Mouse (Mus musculus) hematopoietic stem cell, adult 5-6 weeks (primary cell): ENCODE data around the gene Serinc5. TPM values are rescaled to one million over a fixed set of nuclear protein-coding genes. Genes with fewer than 3 reads are reported as not detected.

Experiments
- ATAC-seq, 2 experiments: fragments of 125-278 bp in 1 of 2; replicated peaks in 1 of 2; 2 replicates each; pipeline ENCODE4 v1.8.0; 2016 to 2017; ENCODE audit warnings: inconsistent platforms in 2 of 2, mild to moderate bottlenecking in 2 of 2, moderate number of reproducible peaks in 2 of 2, low read depth in 1 of 2, moderate TSS enrichment in 1 of 2; ENCODE audit not compliant: low FRiP score in 2 of 2, poor library complexity in 2 of 2, severe bottlenecking in 2 of 2, insufficient read depth in 1 of 2, low TSS enrichment in 1 of 2
- total RNA-seq: library from RNA; stranded (forward); fragments of 172-1452, 232-1000 nt; gene quantifications from 2 replicates; pipeline ENCODE4 v1.2.3, GENCODE M21; 2017

Gene Serinc5
- total RNA-seq, 1 experiment from 2014 or later: 9.2 TPM

DNA sequence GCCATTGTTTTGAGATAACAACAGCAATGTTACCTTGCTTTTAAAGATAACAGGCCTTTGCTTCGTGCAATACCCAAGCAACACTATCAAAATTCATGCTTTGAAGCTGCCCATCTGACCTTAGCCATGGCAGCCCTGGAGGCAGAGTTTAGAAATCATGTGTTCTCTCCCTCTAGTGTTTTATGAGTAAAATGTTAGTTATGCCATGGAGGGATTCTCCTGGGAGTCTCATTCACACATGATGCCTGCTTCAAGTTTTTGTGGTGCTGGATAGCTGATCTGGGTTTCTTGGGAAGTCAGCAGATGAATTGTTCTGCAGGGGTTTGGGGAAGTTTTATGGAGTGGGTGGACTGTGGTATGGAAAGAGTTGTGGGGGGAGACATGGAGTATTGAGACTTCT, 99.5 kb downstream of the Serinc5 start:
- no peak for ATAC-seq

DNA sequence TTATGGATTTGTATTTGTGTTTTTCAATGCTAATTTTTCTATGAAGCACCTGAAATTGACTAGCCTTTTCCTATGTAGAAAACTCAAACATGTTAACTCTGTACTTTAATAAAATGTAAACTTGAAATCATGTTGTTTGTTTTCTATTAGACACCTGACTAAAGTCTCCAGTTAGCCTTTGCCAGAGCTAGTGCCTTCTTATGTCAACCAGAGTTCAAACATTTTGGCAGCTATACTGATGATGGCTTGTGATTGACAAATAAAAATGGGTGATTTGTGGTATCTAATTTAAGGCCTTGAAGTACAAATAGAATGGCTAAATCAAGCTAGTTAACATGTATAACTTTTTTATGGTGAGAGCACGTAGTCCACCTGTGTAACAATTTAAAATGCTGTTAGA, 100.9 kb downstream of the Serinc5 start:
- ATAC-seq: no peak

DNA sequence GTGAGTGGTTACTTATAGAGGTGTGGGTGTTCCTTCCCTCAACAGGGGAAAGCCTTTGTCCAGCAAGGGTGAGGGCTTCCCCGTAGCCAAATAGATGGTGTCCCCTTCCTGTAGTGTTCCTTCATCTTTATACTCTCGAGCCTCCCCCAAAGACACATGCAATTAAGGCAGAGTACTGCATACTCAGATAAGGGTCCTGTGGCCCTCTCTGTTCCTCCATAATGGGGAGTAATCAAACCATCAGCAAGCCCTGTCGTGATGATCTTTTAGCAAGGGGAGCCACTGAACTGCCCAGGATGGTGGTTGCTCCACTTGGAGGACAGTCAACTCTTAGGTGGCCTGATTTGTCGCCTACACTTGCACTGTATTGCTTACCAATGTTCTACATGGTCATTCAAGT, 101.7 kb downstream of the Serinc5 start:
- no peak for ATAC-seq

DNA sequence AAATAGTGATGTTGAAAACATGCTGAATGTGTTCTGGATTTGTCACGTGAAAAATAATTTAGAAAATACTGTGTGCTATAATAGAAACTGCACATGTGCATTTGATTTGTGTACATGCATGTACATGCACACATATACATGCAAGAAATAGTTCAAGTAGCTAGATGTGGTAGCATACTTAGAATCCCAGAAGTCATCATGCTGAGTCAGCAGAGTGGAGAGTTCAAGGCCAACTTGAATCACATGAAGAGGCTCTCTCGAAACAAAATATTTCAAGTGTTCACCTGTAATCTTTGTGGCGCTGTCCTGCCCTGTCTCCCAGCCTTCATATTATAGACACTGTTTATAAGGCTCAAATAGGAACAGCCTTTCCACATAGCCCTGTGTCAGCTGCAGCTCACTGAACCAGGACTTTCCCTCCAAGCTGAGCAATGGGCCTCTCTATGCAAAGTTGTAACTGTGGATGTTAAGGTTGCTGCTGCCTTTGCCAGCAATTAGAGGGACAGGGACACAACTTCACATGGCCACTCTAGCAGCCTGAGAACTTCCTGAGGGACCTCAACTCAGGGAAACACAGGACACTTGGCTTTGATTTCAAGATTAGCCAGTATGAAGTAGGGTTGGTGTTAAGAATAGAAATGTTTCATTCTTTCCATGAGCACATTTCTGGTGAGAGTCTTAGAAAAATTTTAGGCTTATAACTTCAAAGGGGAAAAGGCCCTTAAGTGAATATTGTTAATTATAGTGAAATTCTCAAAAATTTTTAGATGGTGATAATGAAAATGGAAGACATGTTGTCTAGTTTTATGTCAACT, 107.2 kb downstream of the Serinc5 start:
- no peak for ATAC-seq

DNA sequence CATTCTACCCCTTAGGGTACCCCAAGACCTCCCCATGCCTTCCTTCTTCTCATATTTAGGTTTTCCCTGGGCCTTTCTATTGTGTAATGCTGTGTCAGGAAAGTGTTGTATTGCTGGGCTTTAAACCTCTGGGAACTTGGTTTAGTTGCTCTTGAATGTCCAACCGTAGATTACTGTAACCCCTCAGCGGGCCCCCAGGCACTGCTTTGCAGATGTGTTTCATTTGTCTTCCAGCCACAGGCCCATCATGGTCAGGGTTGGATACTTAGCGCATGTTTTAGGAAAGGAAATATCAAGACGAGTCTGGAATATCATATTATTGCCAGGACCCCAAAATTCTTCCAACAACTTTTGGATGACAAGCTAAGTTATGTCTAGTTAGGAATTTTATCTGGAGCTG, 110.1 kb downstream of the Serinc5 start:
- ATAC-seq: no peak

DNA sequence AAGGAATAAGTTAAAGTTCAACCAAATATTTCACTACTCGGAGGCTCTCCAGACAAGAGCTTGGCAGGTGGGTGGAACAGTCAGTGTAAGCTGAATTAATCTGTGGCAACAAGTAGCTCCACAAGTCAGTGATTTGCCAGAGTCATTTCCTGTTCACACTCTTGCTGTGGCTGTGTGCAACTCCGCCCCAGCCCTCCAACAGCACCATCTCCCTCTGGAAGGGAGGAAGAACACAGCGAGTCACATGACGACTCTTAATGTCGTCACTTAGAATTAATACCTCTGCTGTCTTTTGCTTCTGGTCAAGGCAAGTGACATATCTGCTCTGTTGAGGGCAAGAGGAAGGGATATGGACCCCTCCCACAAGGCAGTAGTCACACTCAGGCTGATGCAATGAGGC, 111.5 kb downstream of the Serinc5 start:
- peak; percentile 42 to 59; a peak in 2 of 4 replicates for ATAC-seq

DNA sequence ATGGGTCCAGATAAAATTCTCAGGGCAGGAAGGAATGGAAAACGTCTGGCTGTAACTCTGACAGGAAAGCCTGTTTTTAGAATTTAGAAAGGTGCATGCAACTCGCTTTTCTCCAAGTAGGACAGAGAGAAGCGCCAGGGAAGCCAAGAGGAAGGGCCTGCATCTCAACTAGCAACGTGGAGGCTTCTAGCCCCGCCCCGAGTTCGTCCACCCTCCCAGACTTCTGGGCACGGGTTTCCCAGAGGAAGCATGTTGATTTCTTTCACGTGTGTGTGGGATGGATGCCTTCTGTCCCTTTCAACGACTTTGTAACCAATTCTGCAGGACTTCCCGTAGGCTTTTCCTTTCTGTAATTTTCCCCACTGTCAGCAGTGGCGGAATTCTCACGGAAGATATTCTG, 118.9 kb downstream of the Serinc5 start:
- ATAC-seq: no peak

DNA sequence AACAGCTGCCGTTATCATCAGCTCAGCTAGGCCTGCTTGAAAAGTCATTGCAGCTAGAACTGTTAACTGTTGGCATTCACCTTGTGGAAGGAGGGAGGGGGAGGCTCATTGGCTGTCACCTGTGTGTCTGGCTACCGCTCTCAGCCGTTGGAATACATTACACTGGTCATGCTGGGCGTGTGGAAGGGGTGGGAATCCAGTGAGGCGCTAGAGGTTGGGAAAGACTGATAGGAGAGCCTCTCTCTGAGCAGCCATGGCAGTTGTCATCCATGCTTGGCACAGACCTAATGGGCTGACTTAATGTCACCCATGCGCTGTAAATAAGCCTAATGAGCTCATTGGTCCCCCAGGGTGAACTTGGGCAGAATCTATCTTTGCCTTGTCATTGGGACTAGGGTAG, 120.9 kb downstream of the Serinc5 start:
- no peak for ATAC-seq

DNA sequence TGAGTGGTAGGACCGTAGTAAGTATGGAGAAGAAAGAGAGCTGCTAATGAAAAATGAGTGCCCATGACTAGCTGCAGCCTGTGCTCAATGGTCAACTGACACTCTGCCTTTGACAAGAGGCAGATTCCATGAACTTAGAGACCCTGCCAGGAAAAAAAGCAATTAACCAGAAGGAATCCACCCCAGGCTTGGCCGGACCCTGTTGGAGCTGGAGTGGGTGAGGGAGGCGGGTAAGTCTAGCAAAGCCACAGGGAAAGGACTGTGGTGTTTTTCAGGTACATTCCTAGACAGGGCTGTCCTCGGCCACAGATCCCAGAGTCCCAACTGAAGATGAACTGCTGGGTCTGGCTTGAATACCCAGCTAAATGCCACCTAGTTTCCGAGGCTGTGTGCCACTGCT, 121.9 kb downstream of the Serinc5 start:
- no peak for ATAC-seq

DNA sequence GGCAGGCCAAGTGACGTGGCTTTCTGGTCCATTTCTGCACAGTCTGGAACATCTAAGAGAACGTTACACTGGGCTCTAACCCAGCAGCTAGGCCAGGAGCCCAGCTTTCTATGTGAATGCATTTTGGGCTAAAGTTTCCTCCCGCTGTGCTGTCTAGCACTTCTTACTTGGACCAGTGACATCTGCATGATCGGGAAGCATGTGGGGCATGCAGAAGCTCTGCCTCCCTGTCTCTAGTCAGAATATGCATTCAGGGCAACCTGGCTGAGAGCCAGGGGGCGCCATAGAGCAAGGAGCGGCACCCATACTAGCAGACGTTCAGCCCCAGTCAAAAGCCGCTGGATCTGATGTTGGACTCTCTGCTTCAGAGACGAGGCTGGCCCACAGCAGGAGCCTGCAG, 122.4 kb downstream of the Serinc5 start:
- peak; percentile 53 to 72; a peak in 3 of 4 replicates for ATAC-seq

DNA sequence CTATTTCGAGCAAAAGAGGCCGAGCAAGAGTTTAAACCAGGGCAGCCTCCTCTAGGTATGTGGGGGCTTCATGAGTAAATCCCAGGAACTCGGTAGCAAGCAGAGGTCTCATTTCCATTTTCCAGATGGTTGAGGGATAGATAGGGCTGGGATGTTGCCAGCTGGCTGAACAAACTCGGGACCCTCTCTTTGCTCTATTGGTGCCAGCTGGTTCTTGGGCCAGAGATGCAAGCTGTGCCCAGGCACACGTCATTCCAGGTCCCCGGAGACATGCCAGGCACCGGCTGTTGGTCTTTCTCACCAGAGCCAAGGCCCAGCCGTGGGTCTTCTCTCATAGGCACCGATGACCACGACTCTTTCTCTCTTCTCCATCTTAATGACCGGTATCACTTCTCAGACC, 122.8 kb downstream of the Serinc5 start:
- no peak for ATAC-seq

DNA sequence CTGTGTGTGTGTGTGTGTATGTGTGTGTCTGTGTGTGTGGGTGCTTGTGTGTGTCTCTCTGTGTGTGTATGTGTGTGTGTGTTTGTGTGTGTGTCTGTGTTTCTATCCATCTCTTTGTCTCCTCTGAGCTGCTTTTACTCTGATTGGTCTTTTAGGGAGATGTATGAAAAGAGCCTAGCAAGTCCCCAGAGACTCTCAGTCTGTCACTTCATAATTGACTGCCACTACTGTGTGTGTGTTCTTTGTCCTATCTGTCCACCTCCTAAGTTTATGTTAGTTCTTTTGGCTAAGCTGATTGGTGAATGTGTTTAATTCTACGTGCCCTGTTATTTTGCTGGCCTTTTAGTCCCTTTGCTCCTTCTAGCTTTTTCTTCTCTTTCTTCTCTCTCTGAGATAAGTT, 124.8 kb downstream of the Serinc5 start:
- no peak for ATAC-seq

DNA sequence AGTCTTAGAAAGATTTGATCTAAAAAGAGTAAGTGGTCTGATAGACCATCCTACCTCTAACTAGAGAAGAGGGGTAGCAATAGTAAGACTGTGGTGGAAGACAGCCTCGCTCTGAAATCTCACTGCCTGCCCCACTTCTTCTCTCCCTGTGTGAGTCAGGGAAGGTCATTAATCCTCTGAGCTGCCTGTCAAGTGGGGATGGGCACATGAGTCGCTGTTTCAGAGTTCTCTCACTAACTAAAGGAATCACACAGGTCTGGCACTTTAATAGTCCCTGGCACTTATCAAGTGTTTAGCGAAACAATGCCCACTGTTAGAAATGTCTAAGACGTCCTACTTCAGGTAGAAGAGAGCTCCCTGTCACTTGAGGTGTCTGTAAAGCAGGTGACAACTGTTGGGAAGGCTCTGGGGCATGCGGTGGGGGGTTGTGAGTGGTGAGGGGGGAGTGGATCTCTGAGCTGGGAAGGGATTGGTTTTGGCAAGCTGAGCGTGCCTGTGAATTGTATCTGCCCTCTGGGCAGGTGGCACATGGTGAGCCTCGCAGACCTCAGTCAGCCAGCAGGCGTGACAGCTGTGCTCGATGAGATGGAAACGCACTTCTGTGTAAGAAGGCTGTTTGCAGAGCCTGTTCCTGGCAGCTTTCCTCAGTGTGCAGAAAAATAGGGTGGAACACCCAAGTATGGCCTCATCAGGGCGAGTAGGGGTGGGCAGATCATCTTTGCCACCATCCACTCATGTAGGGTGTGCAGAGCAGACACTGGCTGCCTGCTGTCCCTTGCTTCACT, 125.8 kb downstream of the Serinc5 start:
- ATAC-seq: no peak

DNA sequence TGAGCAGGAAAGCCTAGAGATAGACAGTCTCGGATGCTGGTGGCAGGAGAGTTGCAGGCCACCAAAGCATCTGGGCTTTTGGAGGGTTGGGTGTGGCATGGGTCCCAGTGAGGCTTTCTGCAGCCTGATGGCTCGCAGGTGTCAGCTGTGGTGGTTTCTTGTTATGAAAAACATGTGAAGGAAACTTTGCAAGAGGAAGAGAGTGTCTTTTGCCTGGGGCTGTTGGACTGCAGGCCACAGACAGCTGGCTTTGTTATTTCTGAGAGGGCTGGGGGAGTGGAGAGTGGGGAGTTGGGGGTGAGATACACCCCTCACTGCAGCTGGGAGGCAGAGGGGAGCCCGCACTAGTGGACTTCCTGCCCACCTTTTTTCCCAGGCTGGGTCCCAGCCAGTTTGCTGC, 127.9 kb downstream of the Serinc5 start:
- no peak for ATAC-seq

DNA sequence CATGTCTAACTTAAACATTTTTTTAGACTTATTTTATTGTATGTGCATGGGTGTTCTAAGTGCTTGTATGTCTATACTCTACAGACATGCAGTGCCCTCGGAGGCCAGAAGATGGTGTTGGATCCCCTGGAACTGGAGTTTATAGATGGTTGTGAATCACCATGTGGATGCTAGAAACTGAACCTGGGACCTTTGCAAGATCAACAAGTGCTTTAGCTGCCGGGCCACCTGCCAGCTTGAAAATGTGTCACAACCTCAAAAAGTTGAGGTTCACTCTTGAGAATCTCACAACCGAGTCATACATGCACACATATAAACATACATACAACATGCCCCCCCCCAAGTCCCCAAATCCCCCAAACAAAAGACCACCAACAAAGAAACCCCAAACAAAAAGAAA, 129.0 kb downstream of the Serinc5 start:
- ATAC-seq: no peak

DNA sequence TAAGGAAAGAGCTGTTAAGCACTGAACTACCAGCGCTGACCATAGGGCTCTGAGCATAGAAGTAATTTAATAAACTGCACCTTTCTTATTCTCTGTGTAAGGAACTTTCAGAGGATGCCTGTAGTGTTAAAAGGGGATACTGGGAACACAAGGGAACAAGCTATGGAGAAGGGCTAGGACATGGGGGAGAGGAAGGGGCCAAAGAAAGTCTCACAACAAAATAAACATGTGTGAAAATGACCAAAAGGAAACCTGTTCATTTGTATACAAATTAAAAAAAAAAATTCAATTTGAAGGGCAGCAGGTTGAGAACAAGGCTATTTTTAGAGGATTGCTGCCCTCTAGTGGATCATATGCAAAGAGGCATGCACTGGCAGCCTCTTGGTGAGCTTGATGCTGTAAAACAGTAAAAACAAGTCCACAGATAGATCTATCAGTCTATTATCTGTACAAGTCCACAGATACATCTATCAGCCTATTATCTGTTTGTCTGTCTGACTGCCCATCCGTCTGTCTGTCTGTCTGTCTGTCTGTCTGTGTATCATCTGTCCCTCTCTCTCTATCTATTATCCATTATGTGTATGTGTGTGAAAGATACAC, 129.9 kb downstream of the Serinc5 start:
- peak; percentile 62 to 75; a peak in 2 of 4 replicates for ATAC-seq

DNA sequence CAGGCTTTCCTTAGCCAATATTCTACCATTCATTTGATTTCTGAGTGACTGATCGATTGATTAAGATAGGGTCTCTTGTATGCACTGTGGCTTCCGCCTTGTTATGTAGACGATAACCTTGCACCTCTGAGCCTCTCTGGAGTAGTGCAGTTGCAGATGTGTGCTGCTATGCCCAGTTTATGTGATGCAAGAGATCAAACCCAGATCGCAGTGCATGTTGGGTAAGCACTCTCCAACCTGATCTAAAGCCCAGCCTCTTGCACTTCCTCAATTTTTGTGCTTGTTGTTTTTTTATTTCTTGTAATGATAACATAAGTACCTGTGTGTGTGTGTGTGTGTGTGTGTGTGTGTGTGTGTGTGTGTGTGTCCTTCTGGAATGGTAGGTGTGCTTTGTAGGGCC, 132.0 kb downstream of the Serinc5 start:
- ATAC-seq: peak; percentile 29 to 37; a peak in 1 of 4 replicates

DNA sequence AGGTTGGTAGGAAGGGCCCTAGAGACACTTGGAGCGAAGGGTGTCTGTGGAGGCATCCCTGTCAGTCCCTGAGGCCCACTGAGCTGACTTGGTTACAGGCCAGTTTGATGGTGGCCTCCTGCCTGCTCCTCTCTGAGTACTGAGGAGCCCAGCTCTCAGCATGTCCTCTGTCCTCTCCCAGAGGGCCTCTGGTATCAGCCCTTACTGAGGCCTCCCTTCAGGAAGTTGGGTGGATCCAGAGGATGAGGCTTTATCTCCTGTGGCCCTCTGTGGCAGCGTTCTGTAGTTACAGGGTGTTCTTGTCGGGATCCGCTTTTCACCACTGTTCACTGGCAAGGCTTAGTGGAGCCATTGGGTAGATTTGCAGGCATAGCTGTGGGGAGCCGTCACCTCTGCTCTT, 132.4 kb downstream of the Serinc5 start:
- no peak for ATAC-seq
